Mouse (Mus musculus): ENCODE data around the gene Lrrc23.

GRCm38 (mm10) chr6:124780917-124781316 lies 1.4 kb upstream of the Lrrc23 start:
- TF ChIP-seq CTCF (IDR thresholded peaks at IDR 0.05) (no peak), POLR2A (IDR thresholded peaks at IDR 0.05; ENCODE audit: insufficient read depth, low read depth, low read length) (no peak), EP300 (IDR thresholded peaks at IDR 0.05; ENCODE audit: insufficient read depth, low read depth, low read length) (no peak)

All from heart, adult 2 months (tissue).